Mouse (Mus musculus) effector memory CD4-positive, alpha-beta T cell, adult 7 months (primary cell): ENCODE results near the gene Xpot. TPM values are rescaled to one million over a fixed set of nuclear protein-coding genes. Genes with fewer than 3 reads are reported as not detected.

Source experiments
- polyA plus RNA-seq: library from polyadenylated mRNA; unstranded; fragments of 100-300 nt; shearing (Covaris generic); gene quantifications from one replicate; pipeline ENCODE4 v1.2.1, GENCODE M21; 2017

Gene Xpot
- 35.2 TPM for polyA plus RNA-seq

DNA sequence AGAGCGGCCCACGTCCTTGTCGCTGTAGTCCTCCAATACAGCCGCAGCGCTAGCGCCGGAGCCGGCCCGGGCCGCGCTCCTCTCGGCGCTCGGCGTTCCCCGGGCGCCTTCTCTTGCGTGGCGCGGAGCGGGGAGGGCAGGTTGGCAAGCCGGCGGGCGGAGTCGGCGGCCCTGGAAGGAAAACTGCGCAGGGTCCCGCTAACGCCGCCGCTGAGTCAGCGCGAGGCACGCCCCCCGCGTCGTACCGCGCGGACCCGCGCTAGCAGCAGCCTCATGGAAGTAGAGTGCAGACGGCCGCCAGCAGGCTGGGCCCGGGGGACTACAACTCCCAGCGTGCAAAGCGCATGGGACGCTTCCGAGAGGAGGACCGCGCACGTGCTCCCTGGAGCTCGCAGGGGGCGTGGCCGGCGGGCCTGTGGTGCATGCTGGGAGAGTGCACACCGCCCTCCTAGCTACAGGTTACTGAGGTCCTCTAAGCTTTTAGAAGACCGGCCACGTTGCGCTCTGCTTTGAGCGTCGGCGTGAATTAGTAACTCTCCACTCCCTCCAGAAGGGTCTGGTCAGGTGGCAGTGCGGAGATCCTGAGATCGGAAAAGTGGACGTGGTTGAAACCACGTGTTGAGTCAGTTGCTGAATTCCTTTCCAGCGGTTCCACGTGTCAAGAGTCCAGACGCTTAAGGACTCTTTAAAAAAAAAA is at the start of gene Xpot:
Xpot (minus strand) TSS at position 147 of the 697 bp plus-strand sequence.

DNA sequence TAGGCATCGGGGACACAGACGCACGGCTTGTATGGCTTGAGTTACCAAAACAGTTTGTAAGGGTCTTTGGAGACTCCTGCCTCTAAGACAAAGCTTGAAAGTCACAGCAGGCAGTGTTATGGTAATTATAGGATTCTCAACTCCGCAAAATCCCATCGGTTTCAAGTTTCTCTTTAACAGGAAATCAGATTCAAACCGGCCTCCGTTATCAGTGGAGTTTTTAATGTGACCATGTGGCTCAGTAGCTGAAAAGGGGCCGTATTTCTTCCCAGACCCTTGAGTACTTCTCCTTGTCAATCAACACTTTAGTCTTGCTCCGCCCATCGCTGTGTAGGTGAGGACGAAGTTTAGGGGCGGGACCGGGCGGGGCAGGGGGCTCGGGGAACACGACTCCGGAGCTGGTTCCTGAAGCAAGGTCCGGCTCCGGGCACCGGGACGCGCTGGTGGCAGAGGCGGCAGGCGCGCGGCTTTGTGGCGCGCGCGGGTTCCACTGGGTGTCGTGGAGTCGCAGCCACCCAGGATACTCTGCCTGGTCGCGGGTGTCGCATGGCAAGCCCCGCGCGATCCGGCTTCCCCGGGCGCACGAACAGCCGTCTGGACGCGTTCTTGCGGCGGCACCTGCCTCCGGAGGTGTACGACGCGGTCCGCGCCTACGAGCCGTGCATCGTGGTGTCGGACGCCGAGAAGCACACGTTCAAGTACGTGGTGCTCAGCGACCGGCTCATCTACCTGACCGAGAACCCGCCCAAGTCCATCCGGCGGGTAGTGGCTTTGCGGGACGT is 15.3 kb upstream of the Xpot start, which contains the start of gene D930020B18Rik:
D930020B18Rik (plus strand) TSS at position 317 of the 782 bp plus-strand sequence.

DNA sequence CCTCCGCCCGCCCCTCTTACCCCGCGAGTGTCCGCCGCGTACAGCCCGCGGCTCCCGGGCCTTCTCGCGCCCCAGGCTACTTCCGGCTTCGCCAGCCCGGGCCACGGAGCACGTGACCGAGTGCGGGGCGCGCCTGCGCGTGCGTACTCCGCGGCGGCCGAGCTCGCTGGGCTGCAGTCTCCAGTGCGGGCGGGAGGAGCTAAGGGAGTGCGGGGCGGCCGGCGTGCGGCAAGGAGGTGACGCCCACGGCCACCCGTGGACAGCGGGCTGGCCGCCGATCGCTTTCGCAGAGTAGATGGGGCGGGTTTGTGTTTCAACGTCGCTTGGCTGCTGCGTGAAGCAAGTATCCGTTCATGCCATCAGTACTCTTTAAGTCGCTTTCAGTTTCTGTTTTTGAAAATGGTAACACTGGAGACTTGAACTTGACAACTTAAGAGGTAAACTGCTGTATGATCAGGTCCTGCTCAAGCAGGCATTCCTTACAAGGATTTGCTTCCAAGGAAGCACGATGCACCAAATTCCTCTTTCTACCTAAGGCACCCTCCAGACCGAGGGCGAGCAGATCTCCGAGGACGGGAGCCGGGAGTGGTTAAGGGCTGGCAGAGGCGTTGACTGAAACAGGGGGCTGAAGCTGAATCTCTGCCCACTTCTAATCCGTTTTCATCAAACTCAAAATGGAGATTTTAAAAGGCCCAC is 39.3 kb downstream of the Xpot start, which contains the start of gene Tbk1:
Tbk1 (minus strand) TSS at position 113 of the 696 bp plus-strand sequence.

Other genes with a start within 250 kb of the Xpot start
- gene Rassf3, start 150.0 kb downstream of the Xpot start, polyA plus RNA-seq = 31.8 TPM
- 80.4 TPM for gene Tbk1, start 39.5 kb downstream of the Xpot start, polyA plus RNA-seq
- 0.11 TPM for gene D930020B18Rik, start 15.3 kb upstream of the Xpot start, polyA plus RNA-seq
- gene BC048403, start 113.6 kb upstream of the Xpot start, polyA plus RNA-seq = 5.4 TPM